Mouse (Mus musculus): ENCODE measurements around the gene Lpar1. TPM values are rescaled to one million over a fixed set of nuclear protein-coding genes. Genes with fewer than 3 reads are reported as not detected.

Lpar1 gene
- polyA plus RNA-seq, 1 experiment from 2014 or later: 63.8 TPM

GRCm38 (mm10) chr4:58530279-58530678 is 23.4 kb downstream of the Lpar1 start:
- peaks cover 5% of the 10 kb centered on the region; the same call in 1 of the 2 replicates for H3K4me1 ChIP-seq (replicated peaks; ENCODE audit: control insufficient read depth, insufficient read depth, low read length)
- no peak overlapping the region for H3K4me3 ChIP-seq (ENCODE audit: low read depth, low read length)
- H3K27me3 ChIP-seq (ENCODE audit: control insufficient read depth, insufficient read depth, low read length): no peaks in the 10 kb centered on the region
- WGBS: 65% methylated on average over 3 of the region's 3 CpGs
- H3K27ac ChIP-seq (ENCODE audit: low read depth, low read length): no peak overlapping the region
- DNase-seq (ENCODE audit: low spot score) (no peak), ATAC-seq (replicated peaks; ENCODE audit: low FRiP score) (no peak)
- no peaks in the 10 kb centered on the region for H3K9me3 ChIP-seq (ENCODE audit: control insufficient read depth, low read length)
- no peaks in the 10 kb centered on the region for H3K36me3 ChIP-seq (ENCODE audit: control insufficient read depth, insufficient read depth, low read length)
- no peak overlapping the region for H3K4me2 ChIP-seq (ENCODE audit: low read depth, low read length, severe bottlenecking)
- H3K9ac ChIP-seq (ENCODE audit: low read length): no peak overlapping the region

GRCm38 (mm10) chr4:58527852-58528251 is 25.8 kb downstream of the Lpar1 start:
- 86% methylated on average over 3 of the region's 3 CpGs for WGBS
- Histone ChIP-seq H3K4me1 (replicated peaks; ENCODE audit: control insufficient read depth, insufficient read depth, low read length) (no peaks in the 10 kb centered on the region), H3K9me3 (ENCODE audit: control insufficient read depth, low read length) (no peaks in the 10 kb centered on the region), H3K9ac (ENCODE audit: low read length) (no peak overlapping the region), H3K4me2 (ENCODE audit: low read depth, low read length, severe bottlenecking) (no peak overlapping the region), H3K4me3 (ENCODE audit: low read depth, low read length) (no peak overlapping the region), H3K27me3 (ENCODE audit: control insufficient read depth, insufficient read depth, low read length) (no peaks in the 10 kb centered on the region), H3K36me3 (ENCODE audit: control insufficient read depth, insufficient read depth, low read length) (no peaks in the 10 kb centered on the region), H3K27ac (ENCODE audit: low read depth, low read length) (no peak overlapping the region)
- no peak for ATAC-seq (replicated peaks; ENCODE audit: low FRiP score)
- DNase-seq (ENCODE audit: low spot score): no peak

- H3K9ac ChIP-seq (ENCODE audit: low read length): no peak overlapping the region
- WGBS: 72% methylated on average over 8 of the region's 8 CpGs
- H3K27ac ChIP-seq (ENCODE audit: low read depth, low read length): no peak overlapping the region
- no peaks in the 10 kb centered on the region for H3K9me3 ChIP-seq (ENCODE audit: control insufficient read depth, low read length)
- DNase-seq (ENCODE audit: low spot score) (no peak), ATAC-seq (replicated peaks; ENCODE audit: low FRiP score) (no peak)
- no peaks in the 10 kb centered on the region for H3K27me3 ChIP-seq (ENCODE audit: control insufficient read depth, insufficient read depth, low read length)
- H3K4me2 ChIP-seq (ENCODE audit: low read depth, low read length, severe bottlenecking): no peak overlapping the region
- no peaks in the 10 kb centered on the region for H3K4me1 ChIP-seq (replicated peaks; ENCODE audit: control insufficient read depth, insufficient read depth, low read length)
- H3K36me3 ChIP-seq (ENCODE audit: control insufficient read depth, insufficient read depth, low read length): no peaks in the 10 kb centered on the region
- H3K4me3 ChIP-seq (ENCODE audit: low read depth, low read length): no peak overlapping the region
These were observed 32.6 kb downstream of the Lpar1 start for GRCm38 (mm10) chr4:58521137-58521536.

GRCm38 (mm10) chr4:58520531-58520930 is 33.2 kb downstream of the Lpar1 start:
- no peak for DNase-seq (ENCODE audit: low spot score)
- Histone ChIP-seq H3K9me3 (ENCODE audit: control insufficient read depth, low read length) (no peaks in the 10 kb centered on the region), H3K9ac (ENCODE audit: low read length) (no peak overlapping the region), H3K27me3 (ENCODE audit: control insufficient read depth, insufficient read depth, low read length) (no peaks in the 10 kb centered on the region), H3K27ac (ENCODE audit: low read depth, low read length) (no peak overlapping the region), H3K4me1 (replicated peaks; ENCODE audit: control insufficient read depth, insufficient read depth, low read length) (no peaks in the 10 kb centered on the region), H3K36me3 (ENCODE audit: control insufficient read depth, insufficient read depth, low read length) (no peaks in the 10 kb centered on the region), H3K4me3 (ENCODE audit: low read depth, low read length) (no peak overlapping the region), H3K4me2 (ENCODE audit: low read depth, low read length, severe bottlenecking) (no peak overlapping the region)
- ATAC-seq (replicated peaks; ENCODE audit: low FRiP score): no peak
- WGBS: 78% methylated on average over 5 of the region's 5 CpGs

GRCm38 (mm10) chr4:58519891-58520290 is 33.8 kb downstream of the Lpar1 start:
- WGBS: 90% methylated on average over 4 of the region's 4 CpGs
- ATAC-seq (replicated peaks; ENCODE audit: low FRiP score): no peak

GRCm38 (mm10) chr4:58518215-58518988 is 35.3 kb downstream of the Lpar1 start:
- Histone ChIP-seq H3K36me3 (ENCODE audit: control insufficient read depth, insufficient read depth, low read length) (no peaks in the 10 kb centered on the region), H3K27ac (ENCODE audit: low read depth, low read length) (no peak overlapping the region), H3K9me3 (ENCODE audit: control insufficient read depth, low read length) (no peaks in the 10 kb centered on the region), H3K4me1 (replicated peaks; ENCODE audit: control insufficient read depth, insufficient read depth, low read length) (no peaks in the 10 kb centered on the region), H3K27me3 (ENCODE audit: control insufficient read depth, insufficient read depth, low read length) (no peaks in the 10 kb centered on the region), H3K4me2 (ENCODE audit: low read depth, low read length, severe bottlenecking) (no peak overlapping the region), H3K9ac (ENCODE audit: low read length) (no peak overlapping the region), H3K4me3 (ENCODE audit: low read depth, low read length) (no peak overlapping the region)
- WGBS: 42% methylated on average over 9 of the region's 9 CpGs
- ATAC-seq (replicated peaks; ENCODE audit: low FRiP score) (no peak), DNase-seq (ENCODE audit: low spot score) (no peak)

More at GRCm38 (mm10) chr4:58519891-58520290, 33.8 kb downstream of the Lpar1 start:
- no peak overlapping the region for H3K4me3 ChIP-seq (ENCODE audit: low read depth, low read length)
- no peaks in the 10 kb centered on the region for H3K36me3 ChIP-seq (ENCODE audit: control insufficient read depth, insufficient read depth, low read length)
- no peak overlapping the region for H3K4me2 ChIP-seq (ENCODE audit: low read depth, low read length, severe bottlenecking)
- no peaks in the 10 kb centered on the region for H3K9me3 ChIP-seq (ENCODE audit: control insufficient read depth, low read length)
- no peak overlapping the region for H3K9ac ChIP-seq (ENCODE audit: low read length)
- DNase-seq (ENCODE audit: low spot score): no peak
- H3K27me3 ChIP-seq (ENCODE audit: control insufficient read depth, insufficient read depth, low read length): no peaks in the 10 kb centered on the region
- no peak overlapping the region for H3K27ac ChIP-seq (ENCODE audit: low read depth, low read length)
- no peaks in the 10 kb centered on the region for H3K4me1 ChIP-seq (replicated peaks; ENCODE audit: control insufficient read depth, insufficient read depth, low read length)

GRCm38 (mm10) chr4:58516810-58517209 is 36.9 kb downstream of the Lpar1 start:
- Histone ChIP-seq H3K27ac (ENCODE audit: low read depth, low read length) (no peak overlapping the region), H3K27me3 (ENCODE audit: control insufficient read depth, insufficient read depth, low read length) (no peaks in the 10 kb centered on the region), H3K9ac (ENCODE audit: low read length) (no peak overlapping the region), H3K4me3 (ENCODE audit: low read depth, low read length) (no peak overlapping the region), H3K4me1 (replicated peaks; ENCODE audit: control insufficient read depth, insufficient read depth, low read length) (no peaks in the 10 kb centered on the region), H3K9me3 (ENCODE audit: control insufficient read depth, low read length) (no peaks in the 10 kb centered on the region), H3K36me3 (ENCODE audit: control insufficient read depth, insufficient read depth, low read length) (no peaks in the 10 kb centered on the region), H3K4me2 (ENCODE audit: low read depth, low read length, severe bottlenecking) (no peak overlapping the region)
- WGBS: 81% methylated on average over 3 of the region's 3 CpGs
- ATAC-seq (replicated peaks; ENCODE audit: low FRiP score): no peak
- no peak for DNase-seq (ENCODE audit: low spot score)

GRCm38 (mm10) chr4:58516221-58516620 is 37.5 kb downstream of the Lpar1 start:
- WGBS: 90% methylated on average over 5 of the region's 5 CpGs
- Histone ChIP-seq H3K4me3 (ENCODE audit: low read depth, low read length) (no peak overlapping the region), H3K4me1 (replicated peaks; ENCODE audit: control insufficient read depth, insufficient read depth, low read length) (no peaks in the 10 kb centered on the region), H3K9ac (ENCODE audit: low read length) (no peak overlapping the region), H3K27me3 (ENCODE audit: control insufficient read depth, insufficient read depth, low read length) (no peaks in the 10 kb centered on the region), H3K9me3 (ENCODE audit: control insufficient read depth, low read length) (no peaks in the 10 kb centered on the region), H3K4me2 (ENCODE audit: low read depth, low read length, severe bottlenecking) (no peak overlapping the region), H3K36me3 (ENCODE audit: control insufficient read depth, insufficient read depth, low read length) (no peaks in the 10 kb centered on the region), H3K27ac (ENCODE audit: low read depth, low read length) (no peak overlapping the region)
- no peak for DNase-seq (ENCODE audit: low spot score)
- ATAC-seq (replicated peaks; ENCODE audit: low FRiP score): no peak

- no peak for ATAC-seq (replicated peaks; ENCODE audit: low FRiP score)
- WGBS: 93% methylated on average over 3 of the region's 3 CpGs
These were observed 42.1 kb downstream of the Lpar1 start for GRCm38 (mm10) chr4:58511554-58511953.

More at GRCm38 (mm10) chr4:58511554-58511953, 42.1 kb downstream of the Lpar1 start:
- peaks cover 6% of the 10 kb centered on the region for H3K4me1 ChIP-seq (replicated peaks; ENCODE audit: control insufficient read depth, insufficient read depth, low read length)
- H3K4me2 ChIP-seq (ENCODE audit: low read depth, low read length, severe bottlenecking): no peak overlapping the region
- no peaks in the 10 kb centered on the region for H3K9me3 ChIP-seq (ENCODE audit: control insufficient read depth, low read length)
- no peaks in the 10 kb centered on the region for H3K36me3 ChIP-seq (ENCODE audit: control insufficient read depth, insufficient read depth, low read length)
- H3K27ac ChIP-seq (ENCODE audit: low read depth, low read length): no peak overlapping the region
- no peak for DNase-seq (ENCODE audit: low spot score)
- H3K4me3 ChIP-seq (ENCODE audit: low read depth, low read length): no peak overlapping the region
- no peak overlapping the region for H3K9ac ChIP-seq (ENCODE audit: low read length)
- no peaks in the 10 kb centered on the region for H3K27me3 ChIP-seq (ENCODE audit: control insufficient read depth, insufficient read depth, low read length)
